Mouse (Mus musculus) adrenal gland, postnatal 14 days (tissue): ENCODE results near the gene Olfr1271. TPM values are rescaled to one million over a fixed set of nuclear protein-coding genes. Genes with fewer than 3 reads are reported as not detected.
"Not testable (repeated sequence)": the region's sequence is repeated elsewhere in the genome, so short reads cannot be mapped to it uniquely, and the experiment has no call there.

Experiments
- DNase-seq: peaks from one replicate; pipeline ENCODE4 v3.0.0; 2021; ENCODE audit warnings: mixed read lengths
- long read RNA-seq, 2 experiments: library from polyadenylated mRNA; stranded (forward); transcript quantifications; one replicate each; pipeline ENCODE4 v2.0.0; 2021
- total RNA-seq: library from RNA; stranded (reverse); gene quantifications from 2 replicates; pipeline ENCODE4 v1.2.3, GENCODE M21; 2021

Olfr1271 gene
- total RNA-seq, result not detected in 2 replicates
- long read RNA-seq, experiment 1, result 0 reads
- long read RNA-seq, experiment 2, result 0 reads

- DNase-seq, result no peak
Measured at GRCm38 (mm10) chr2:90270932-90271331, at the start of gene Olfr1271. Olfr1271 (minus strand) TSS chr2:90271032.

GRCm38 (mm10) chr2:90292741-90293140 lies 21.9 kb upstream of the Olfr1271 start, which contains the start of gene Olfr1272:
Olfr1272 (minus strand) TSS chr2:90292841.
- DNase-seq, result no peak

GRCm38 (mm10) chr2:90257492-90257891 lies 13.3 kb downstream of the Olfr1271 start, which contains the start of gene Olfr142:
Olfr142 (minus strand) TSS chr2:90257592.
- DNase-seq, result no peak

- not testable (repeated sequence) for DNase-seq
Measured at GRCm38 (mm10) chr2:90224393-90224792, 46.4 kb downstream of the Olfr1271 start, which contains the start of gene Olfr1506. Olfr1506 (minus strand) TSS chr2:90224493.

Other genes with a start within 250 kb of the Olfr1271 start
- gene Olfr1264, start 245.5 kb downstream of the Olfr1271 start, total RNA-seq, result not detected in 2 replicates
- not detected in 2 replicates for gene Olfr1265, start 235.7 kb downstream of the Olfr1271 start, total RNA-seq
- not detected in 2 replicates for gene Olfr140, start 207.4 kb downstream of the Olfr1271 start, total RNA-seq
- gene Olfr1269, start 149.6 kb downstream of the Olfr1271 start, total RNA-seq, result not detected in 2 replicates
- gene Olfr32, start 128.7 kb downstream of the Olfr1271 start, total RNA-seq, result not detected in 2 replicates
- gene Olfr1270, start 117.9 kb downstream of the Olfr1271 start, total RNA-seq, result not detected in 2 replicates
- not detected in 2 replicates for gene Olfr1506, start 46.5 kb downstream of the Olfr1271 start, total RNA-seq
- gene Olfr142, start 13.4 kb downstream of the Olfr1271 start, total RNA-seq, result not detected in 2 replicates
- not detected in 2 replicates for gene Olfr1272, start 21.8 kb upstream of the Olfr1271 start, total RNA-seq
- gene Gm13769, start 51.2 kb upstream of the Olfr1271 start, total RNA-seq, result 0.15 and 0.19 TPM in 2 replicates
- gene Olfr1274-ps, start 127.7 kb upstream of the Olfr1271 start, total RNA-seq, result not detected in 2 replicates